Mouse (Mus musculus): ENCODE measurements around the gene Hras. TPM values are rescaled to one million over a fixed set of nuclear protein-coding genes. Genes with fewer than 3 reads are reported as not detected.
A peak's percentile ranks its signal among the peaks of the same experiment; 100 is the strongest.

Gene Hras
- total and polyA plus RNA-seq, 2 experiments from 2014 or later, result 113 to 209 TPM

DNA sequence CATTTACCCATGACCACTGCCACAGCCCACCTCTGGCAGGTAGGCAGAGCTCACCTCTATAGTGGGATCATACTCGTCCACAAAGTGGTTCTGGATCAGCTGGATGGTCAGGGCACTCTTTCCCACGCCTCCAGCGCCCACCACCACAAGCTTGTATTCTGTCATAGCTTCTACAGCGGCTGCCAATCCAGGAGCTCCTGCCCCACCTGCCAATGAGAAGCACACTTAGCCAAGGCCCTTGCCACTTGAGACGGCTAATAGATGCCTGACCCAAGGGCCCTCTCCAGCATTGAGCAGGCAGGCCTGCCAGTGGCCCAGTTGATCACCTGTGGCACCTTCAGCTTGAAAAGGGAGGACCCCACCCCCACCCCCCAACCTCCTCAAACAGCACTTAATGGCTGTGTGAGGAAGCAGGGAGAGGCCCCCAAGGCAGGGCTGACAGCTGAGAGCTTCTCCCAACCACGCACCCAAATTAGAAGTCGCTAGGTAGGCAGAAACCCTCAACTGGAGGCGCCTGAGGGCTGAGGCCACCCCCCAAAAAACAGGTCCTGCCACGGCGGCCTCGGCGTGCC, 943 bp downstream of the Hras start:
- no peak for TF ChIP-seq CTCF (IDR thresholded peaks at IDR 0.05)
- peak overlapping the region; percentile 94 for H3K9ac ChIP-seq (replicated peaks; ENCODE audit: low read length, poor library complexity, severe bottlenecking)
- no peaks in the 10 kb centered on the region for H3K9me3 ChIP-seq (ENCODE audit: low read length)
- H3K27ac ChIP-seq (ENCODE audit: low read depth, low read length), result peak overlapping the region; percentile 85
- H3K4me1 ChIP-seq (ENCODE audit: insufficient read depth, low read length), result peaks cover 8% of the 10 kb centered on the region; the same call in 1 of the 2 replicates
- H3K36me3 ChIP-seq (ENCODE audit: insufficient read depth, low read length), result peaks cover 33% of the 10 kb centered on the region
- ATAC-seq (ENCODE audit: low FRiP score), result no peak
- H3K4me3 ChIP-seq (ENCODE audit: low read depth, low read length), result peak overlapping the region; percentile 96
- H3K27me3 ChIP-seq (ENCODE audit: insufficient read depth, low read length), result no peaks in the 10 kb centered on the region
- peak overlapping the region; percentile 65 for H3K4me2 ChIP-seq (ENCODE audit: low read depth, low read length, poor library complexity, severe bottlenecking)
- 26% methylated on average over 12 of the region's 12 CpGs for WGBS
- no peak for DNase-seq (ENCODE audit: low spot score)

DNA sequence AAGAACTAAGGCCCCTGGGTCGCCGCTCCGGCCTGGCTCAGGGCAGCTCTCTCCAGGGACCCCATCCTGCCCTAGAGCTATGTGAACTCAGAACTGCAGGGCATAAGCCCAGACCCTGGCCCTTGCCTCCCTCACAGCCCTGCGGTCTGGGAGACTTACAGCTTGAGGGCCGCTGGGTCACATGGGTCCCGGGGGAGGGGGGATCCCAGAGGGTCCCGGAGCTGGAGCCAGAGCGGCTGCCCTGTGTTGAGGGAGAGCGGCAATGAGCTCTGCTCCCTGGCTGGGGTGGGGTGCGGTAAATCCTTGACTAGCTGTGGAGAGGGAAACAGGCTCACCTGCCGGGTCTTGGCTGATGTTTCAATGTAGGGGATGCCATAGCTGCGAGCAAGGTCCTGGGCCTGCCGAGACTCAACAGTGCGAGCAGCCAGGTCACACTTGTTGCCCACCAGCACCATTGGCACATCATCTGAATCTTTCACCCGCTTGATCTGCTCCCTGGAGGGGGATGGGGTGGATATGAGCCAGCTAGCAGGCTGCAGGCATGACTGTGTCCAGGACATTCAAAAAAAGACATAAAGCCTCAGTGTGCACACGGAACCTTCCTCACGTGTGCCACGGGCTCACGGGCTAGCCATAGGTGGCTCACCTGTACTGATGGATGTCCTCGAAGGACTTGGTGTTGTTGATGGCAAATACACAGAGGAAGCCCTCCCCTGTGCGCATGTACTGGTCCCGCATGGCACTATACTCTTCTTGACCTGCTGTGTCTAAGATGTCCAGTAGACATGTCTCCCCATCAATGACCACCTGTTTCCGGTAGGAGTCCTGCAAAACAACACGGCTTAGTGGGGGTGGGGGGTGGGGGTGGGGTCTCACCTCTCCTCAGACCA, 1.8 kb downstream of the Hras start:
- no peaks in the 10 kb centered on the region for H3K9me3 ChIP-seq (ENCODE audit: low read length)
- no peak overlapping the region; the same call in 1 of the 2 replicates for H3K4me3 ChIP-seq (ENCODE audit: low read depth, low read length)
- peaks cover 8% of the 10 kb centered on the region; the same call in 1 of the 2 replicates for H3K4me1 ChIP-seq (ENCODE audit: insufficient read depth, low read length)
- TF ChIP-seq CTCF (IDR thresholded peaks at IDR 0.05), result no peak
- H3K36me3 ChIP-seq (ENCODE audit: insufficient read depth, low read length), result peaks cover 33% of the 10 kb centered on the region
- DNase-seq (ENCODE audit: low spot score), result no peak
- peak overlapping the region; percentile 94; the same call in 1 of the 2 replicates for H3K9ac ChIP-seq (replicated peaks; ENCODE audit: low read length, poor library complexity, severe bottlenecking)
- no peaks in the 10 kb centered on the region for H3K27me3 ChIP-seq (ENCODE audit: insufficient read depth, low read length)
- no peak for ATAC-seq (ENCODE audit: low FRiP score)
- WGBS, result 88% methylated on average over 24 of the region's 24 CpGs
- no peak overlapping the region for H3K27ac ChIP-seq (ENCODE audit: low read depth, low read length)
- H3K4me2 ChIP-seq (ENCODE audit: low read depth, low read length, poor library complexity, severe bottlenecking), result peak overlapping the region; percentile 65

- Histone ChIP-seq H3K27me3 (ENCODE audit: insufficient read depth, low read length) (no peaks in the 10 kb centered on the region), H3K4me2 (ENCODE audit: low read depth, low read length, poor library complexity, severe bottlenecking) (no peak overlapping the region), H3K4me1 (ENCODE audit: insufficient read depth, low read length) (peaks cover 8% of the 10 kb centered on the region; the same call in 1 of the 2 replicates), H3K4me3 (ENCODE audit: low read depth, low read length) (no peak overlapping the region), H3K27ac (ENCODE audit: low read depth, low read length) (no peak overlapping the region), H3K36me3 (ENCODE audit: insufficient read depth, low read length) (peaks cover 33% of the 10 kb centered on the region), H3K9ac (replicated peaks; ENCODE audit: low read length, poor library complexity, severe bottlenecking) (no peak overlapping the region), H3K9me3 (ENCODE audit: low read length) (no peaks in the 10 kb centered on the region)
- DNase-seq (ENCODE audit: low spot score) (no peak), ATAC-seq (ENCODE audit: low FRiP score) (no peak)
- no peak for TF ChIP-seq CTCF (IDR thresholded peaks at IDR 0.05)
- WGBS, result 91% methylated on average over 12 of the region's 14 CpGs
Measured at GRCm38 (mm10) chr7:141191036-141191435, 2.8 kb downstream of the Hras start.

GRCm38 (mm10) chr7:141190220-141190619, 3.6 kb downstream of the Hras start:
- ATAC-seq (ENCODE audit: low FRiP score), result no peak
- Histone ChIP-seq H3K9me3 (ENCODE audit: low read length) (no peaks in the 10 kb centered on the region), H3K4me1 (ENCODE audit: insufficient read depth, low read length) (peaks cover 8% of the 10 kb centered on the region; the same call in 1 of the 2 replicates), H3K27ac (ENCODE audit: low read depth, low read length) (no peak overlapping the region), H3K27me3 (ENCODE audit: insufficient read depth, low read length) (no peaks in the 10 kb centered on the region), H3K4me2 (ENCODE audit: low read depth, low read length, poor library complexity, severe bottlenecking) (no peak overlapping the region), H3K36me3 (ENCODE audit: insufficient read depth, low read length) (peaks cover 33% of the 10 kb centered on the region), H3K9ac (replicated peaks; ENCODE audit: low read length, poor library complexity, severe bottlenecking) (no peak overlapping the region), H3K4me3 (ENCODE audit: low read depth, low read length) (no peak overlapping the region)
- no peak for DNase-seq (ENCODE audit: low spot score)
- TF ChIP-seq CTCF (IDR thresholded peaks at IDR 0.05), result no peak
- WGBS, result 89% methylated on average over 3 of the region's 3 CpGs

GRCm38 (mm10) chr7:141188733-141189132, 5.1 kb downstream of the Hras start:
- DNase-seq (ENCODE audit: low spot score) (no peak), ATAC-seq (ENCODE audit: low FRiP score) (no peak)
- H3K4me2 ChIP-seq (ENCODE audit: low read depth, low read length, poor library complexity, severe bottlenecking), result no peak overlapping the region
- no peaks in the 10 kb centered on the region for H3K27me3 ChIP-seq (ENCODE audit: insufficient read depth, low read length)
- no peaks in the 10 kb centered on the region for H3K9me3 ChIP-seq (ENCODE audit: low read length)
- H3K36me3 ChIP-seq (ENCODE audit: insufficient read depth, low read length), result peaks cover 33% of the 10 kb centered on the region
- H3K4me1 ChIP-seq (ENCODE audit: insufficient read depth, low read length), result peaks cover 8% of the 10 kb centered on the region; the same call in 1 of the 2 replicates
- 96% methylated on average over 3 of the region's 3 CpGs for WGBS
- H3K4me3 ChIP-seq (ENCODE audit: low read depth, low read length), result no peak overlapping the region
- no peak overlapping the region for H3K9ac ChIP-seq (replicated peaks; ENCODE audit: low read length, poor library complexity, severe bottlenecking)
- no peak overlapping the region for H3K27ac ChIP-seq (ENCODE audit: low read depth, low read length)
- no peak for TF ChIP-seq CTCF (IDR thresholded peaks at IDR 0.05)

- Histone ChIP-seq H3K4me3 (ENCODE audit: low read depth, low read length) (no peak overlapping the region), H3K27me3 (ENCODE audit: insufficient read depth, low read length) (no peaks in the 10 kb centered on the region), H3K9me3 (ENCODE audit: low read length) (no peaks in the 10 kb centered on the region), H3K27ac (ENCODE audit: low read depth, low read length) (no peak overlapping the region), H3K4me1 (ENCODE audit: insufficient read depth, low read length) (peaks cover 8% of the 10 kb centered on the region; the same call in 1 of the 2 replicates), H3K36me3 (ENCODE audit: insufficient read depth, low read length) (peaks cover 33% of the 10 kb centered on the region), H3K4me2 (ENCODE audit: low read depth, low read length, poor library complexity, severe bottlenecking) (no peak overlapping the region), H3K9ac (replicated peaks; ENCODE audit: low read length, poor library complexity, severe bottlenecking) (no peak overlapping the region)
- ATAC-seq (ENCODE audit: low FRiP score) (no peak), DNase-seq (ENCODE audit: low spot score) (no peak)
- 83% methylated on average over 3 of the region's 3 CpGs for WGBS
- no peak for TF ChIP-seq CTCF (IDR thresholded peaks at IDR 0.05)
Measured at GRCm38 (mm10) chr7:141188194-141188593, 5.6 kb downstream of the Hras start.

All from midbrain, postnatal 0 days (tissue).